9 mouse cellular contexts compared by ENCODE assay signal in genomic region chr16:38902111-38902778, GRCm38 (mm10). TPM values are rescaled to one million over a fixed set of nuclear protein-coding genes. Genes with fewer than 3 reads are reported as not detected.
DNase-seq lines count a peak whose midpoint lies in the region; ATAC-seq and TF ChIP-seq lines count a peak whose summit lies in the region.
"Had no signal": no experiment of that assay in that cellular context is flagged by ENCODE, and none has a peak within 500 bp of the region (broad histone marks: within the 10 kb centered on the region; RNA-seq: fewer than 3 reads in every experiment).

No protein-coding gene starts in this region.

- no peak overlapping the region for H3K27ac ChIP-seq in ES-E14 (ENCODE audit: insufficient read depth, low read depth, low read length, poor library complexity, severe bottlenecking)
- peak overlapping the region; percentile 93 for H3K27ac ChIP-seq in hindbrain, embryonic 10.5 days
- H3K27ac ChIP-seq in lung, embryonic 16.5 days (ENCODE audit: low read length): peak overlapping the region; percentile 46
- H3K27ac ChIP-seq: macrophage had no signal

- H3K4me2 ChIP-seq in lung, embryonic 16.5 days (ENCODE audit: low read depth, low read length): peak overlapping the region; percentile 99

- H3K4me1 ChIP-seq in ES-E14 (ENCODE audit: control insufficient read depth in 2 of 2, insufficient read depth in 2 of 2, low read length in 2 of 2, poor library complexity in 1 of 2): no peaks in the 10 kb centered on the region; a peak in 1 of 4 replicates
- H3K4me1 ChIP-seq in hindbrain, embryonic 10.5 days (replicated peaks): peaks cover 36% of the 10 kb centered on the region
- H3K4me1 ChIP-seq in lung, embryonic 16.5 days (replicated peaks; ENCODE audit: control insufficient read depth, insufficient read depth, low read length): no peaks in the 10 kb centered on the region

- under 1% methylated on average over 71 of the region's 71 CpGs for WGBS in hindbrain, embryonic 10.5 days
- WGBS in lung, embryonic 16.5 days: under 1% methylated on average over 57 of the region's 71 CpGs

- in situ Hi-C loops in ES-E14 (cut with MboI; ENCODE audit: low sequenced_read_pairs in 2 of 2, unreplicated experiment in 2 of 2): no loop called here

- DNase-seq in ES-E14 (ENCODE audit: low read depth, low spot score): peak; percentile 63
- DNase-seq in cerebellum, adult 8-10 months: peak; percentile 87
- peak; percentile 57 to 95 for DNase-seq in frontal cortex, adult 2 months (ENCODE audit: extremely low spot score in 1 of 2, low spot score in 1 of 2)
- DNase-seq in hindbrain, embryonic 10.5 days (ENCODE audit: low spot score): peak; percentile 93
- peak; percentile 77 for DNase-seq in layer of hippocampus, adult 9-10 months (ENCODE audit: low spot score)
- peak; percentile 93 for DNase-seq in ovary, postnatal 10 days (ENCODE audit: low spot score)
- peak; percentile 60 to 89 for DNase-seq in thymus, postnatal 10 days (ENCODE audit: low spot score in 2 of 2)

- H3K36me3 ChIP-seq in ES-E14 (ENCODE audit: control insufficient read depth, insufficient read depth, low read length, poor library complexity, severe bottlenecking): no peaks in the 10 kb centered on the region
- H3K36me3 ChIP-seq in hindbrain, embryonic 10.5 days: no peaks in the 10 kb centered on the region
- H3K36me3 ChIP-seq in lung, embryonic 16.5 days (ENCODE audit: control insufficient read depth, insufficient read depth, low read length): no peaks in the 10 kb centered on the region

- peak overlapping the region; percentile 74 to 88 for H3K4me3 ChIP-seq in ES-E14 (ENCODE audit: insufficient read depth in 1 of 2, low read depth in 1 of 2, low read length in 2 of 2, poor library complexity in 1 of 2, severe bottlenecking in 1 of 2)
- H3K4me3 ChIP-seq in hindbrain, embryonic 10.5 days: peak overlapping the region; percentile 80
- peak overlapping the region; percentile 64 for H3K4me3 ChIP-seq in lung, embryonic 16.5 days (ENCODE audit: low read length)

- no peaks in the 10 kb centered on the region for H3K9me3 ChIP-seq in ES-E14 (ENCODE audit: control insufficient read depth, insufficient read depth, low read depth, low read length)
- no peaks in the 10 kb centered on the region for H3K9me3 ChIP-seq in hindbrain, embryonic 10.5 days
- no peaks in the 10 kb centered on the region for H3K9me3 ChIP-seq in lung, embryonic 16.5 days (ENCODE audit: control insufficient read depth, low read length)

- H3K9ac ChIP-seq in ES-E14 (ENCODE audit: insufficient read depth, low read depth, low read length, poor library complexity, severe bottlenecking): peak overlapping the region; percentile 72
- H3K9ac ChIP-seq in lung, embryonic 16.5 days (ENCODE audit: low read length): peak overlapping the region; percentile 68

- peak; percentile 100 for ATAC-seq in lung, embryonic 16.5 days (ENCODE audit: low read depth)

- peaks cover 50% of the 10 kb centered on the region for H3K27me3 ChIP-seq in hindbrain, embryonic 10.5 days (ENCODE audit: insufficient read depth, poor library complexity, severe bottlenecking)
- peaks cover 40% of the 10 kb centered on the region for H3K27me3 ChIP-seq in lung, embryonic 16.5 days (ENCODE audit: control insufficient read depth, insufficient read depth, low read depth, low read length)

TF ChIP-seq in ES-E14, 5 proteins besides CTCF, POLR2A, EP300 and RAD21:
- no peak for TF ChIP-seq ZNF384 (IDR thresholded peaks at IDR 0.05; ENCODE audit: low read depth, low read length)
- no peak for TF ChIP-seq ZC3H11A (IDR thresholded peaks at IDR 0.05; ENCODE audit: borderline replicate concordance, low read depth, low read length)
- TF ChIP-seq HCFC1 (IDR thresholded peaks at IDR 0.05; ENCODE audit: borderline replicate concordance, insufficient read depth, low read length): no peak; the same call in 1 of the 2 replicates
- no peak for TF ChIP-seq CHD2 (IDR thresholded peaks at IDR 0.05; ENCODE audit: low read depth, low read length)
- no peak for TF ChIP-seq MAFK (IDR thresholded peaks at IDR 0.05; ENCODE audit: insufficient read depth, low read depth, low read length)

RNA-seq across cellular contexts. Expression of gene Igsf11, which starts 9.8 kb away (rescaled TPM):
- total RNA-seq in ES-E14 (2012; rRNA removed): 2.4 and 5.0 TPM in 2 replicates
- polyA plus RNA-seq in frontal cortex, adult 2 months (2012; rRNA removed): 35.6 and 37.4 TPM in 2 replicates
- polyA plus RNA-seq in hindbrain, embryonic 10.5 days (2016; fragmentation: Nextera tagmentation; extraction: Ambion mirVana): 2.4 and 3.3 TPM in 2 replicates
- polyA plus RNA-seq in lung, embryonic 16.5 days (2015; fragmentation: Nextera tagmentation; extraction: Ambion mirVana): 0.16 and 0.25 TPM in 2 replicates
